Mouse (Mus musculus) layer of hippocampus, adult 2 months (tissue): ENCODE measurements at regions not wholly inside any gene's neighbourhood (a gene's known extent, or its start where the extent isn't known, plus 50 kb on each side); places are given as distances from the start of the nearest gene placed in this dataset.

Experiments
- DNase-seq, 2 experiments: peaks; one replicate each; pipeline ENCODE4 v3.0.0; 2022; ENCODE audit warnings: low spot score in 2 of 2
- H3K27ac ChIP-seq: fragments of 200-600 bp; 2 replicates; pipeline ENCODE4 v1.8.1; 2022
- H3K4me3 ChIP-seq: fragments of 200-600 bp; 2 replicates; pipeline ENCODE4 v1.8.1; 2022; ENCODE audit warnings: mild to moderate bottlenecking
- CTCF ChIP-seq: fragments of 200-600 bp; conservative IDR thresholded peaks from 2 replicates; pipeline ENCODE4 v1.8.1; 2022; ENCODE audit warnings: antibody characterized with exemption, mild to moderate bottlenecking, moderate library complexity

DNA sequence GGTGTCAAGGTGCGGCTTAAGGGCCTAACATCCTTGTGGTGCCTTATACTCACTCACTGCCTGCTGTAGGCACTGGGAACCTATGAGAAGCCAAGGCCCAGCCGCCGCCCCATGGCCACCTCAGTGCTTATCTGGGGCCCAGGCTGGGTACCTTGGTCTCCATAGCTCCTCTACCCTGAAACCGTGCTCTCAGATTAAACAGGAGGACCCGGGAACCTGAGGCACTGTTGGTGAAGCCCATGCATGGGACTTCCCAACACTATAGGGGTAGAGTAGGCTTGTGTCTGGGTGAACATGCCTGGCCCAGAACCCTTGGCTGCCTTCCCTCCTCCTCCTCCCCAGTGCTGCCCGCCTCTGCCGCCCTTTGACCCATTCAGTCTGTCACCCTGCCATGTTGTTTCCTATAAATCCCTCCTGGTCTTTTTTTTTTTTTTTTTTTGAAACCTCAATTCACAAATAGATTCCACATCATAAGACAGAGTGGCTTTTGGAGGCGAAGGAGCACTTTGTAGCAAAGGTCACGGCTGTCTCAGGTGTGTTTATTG is 109.4 kb upstream of the Tmem189 start:
- Histone ChIP-seq H3K27ac (no peak overlapping the region), H3K4me3 (no peak overlapping the region)
- DNase-seq, result no peak
- no peak for TF ChIP-seq CTCF

DNA sequence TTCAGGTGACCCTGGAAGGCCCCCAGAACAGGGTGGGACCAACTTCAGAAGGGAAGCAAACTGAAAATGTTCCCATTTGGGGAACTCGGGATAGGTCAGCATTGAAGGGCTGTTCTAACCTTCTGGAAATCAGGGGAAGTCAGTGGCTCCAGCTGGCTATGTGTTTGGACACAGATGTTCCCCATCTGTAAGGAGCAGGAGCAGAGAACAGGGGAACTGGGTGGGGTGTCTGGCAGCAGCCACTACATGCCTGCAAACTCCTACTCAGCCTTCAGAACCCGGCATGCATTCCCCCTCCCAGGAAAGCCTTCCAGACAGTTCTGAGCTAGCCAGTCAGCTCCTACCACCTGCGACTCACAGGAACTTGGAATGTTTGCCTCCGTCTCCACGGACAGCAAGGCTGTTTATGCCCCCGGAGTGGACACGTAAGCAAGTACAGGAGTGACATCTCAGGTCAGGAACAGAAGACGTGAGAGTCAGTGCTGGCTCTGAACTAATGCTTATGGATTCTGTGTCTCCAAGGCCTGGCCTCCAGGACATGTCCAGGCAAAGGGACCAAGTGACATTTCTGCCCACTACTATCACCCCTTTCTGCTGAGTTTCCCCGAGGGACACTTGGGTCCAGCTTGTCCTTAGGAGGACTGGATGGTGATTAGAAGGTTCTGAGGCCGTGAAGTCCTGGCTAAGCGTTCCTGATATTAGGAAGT is 108.6 kb upstream of the Tmem189 start:
- TF ChIP-seq CTCF, result no peak

DNA sequence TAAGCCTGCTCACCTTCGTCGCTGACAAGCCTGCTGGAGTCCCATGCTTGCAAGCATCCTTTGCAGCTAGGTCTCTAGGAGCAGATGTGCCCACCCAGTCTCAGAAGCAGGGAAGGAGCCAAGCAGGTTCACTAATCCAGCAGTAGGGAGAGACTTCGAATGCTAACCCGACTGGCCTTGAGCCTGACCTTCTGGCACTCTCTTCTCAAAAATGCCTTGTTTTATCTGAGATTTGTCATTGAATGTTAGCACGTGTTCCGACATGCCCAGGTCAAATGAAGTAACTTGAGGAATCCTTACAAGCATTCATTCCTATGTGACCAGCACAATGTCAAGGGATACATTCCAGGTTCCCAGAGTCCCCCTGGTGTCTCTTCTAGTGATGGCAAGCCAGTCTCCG is 105.9 kb upstream of the Tmem189 start:
- Histone ChIP-seq H3K4me3 (no peak overlapping the region), H3K27ac (no peak overlapping the region)
- DNase-seq, result no peak
- TF ChIP-seq CTCF, result 0 out of 2 replicates have a peak, but pooled peaks have one; percentile 5

More for the DNA sequence above, 108.6 kb upstream of the Tmem189 start:
- Histone ChIP-seq H3K27ac (no peak overlapping the region), H3K4me3 (no peak overlapping the region)
- no peak for DNase-seq

DNA sequence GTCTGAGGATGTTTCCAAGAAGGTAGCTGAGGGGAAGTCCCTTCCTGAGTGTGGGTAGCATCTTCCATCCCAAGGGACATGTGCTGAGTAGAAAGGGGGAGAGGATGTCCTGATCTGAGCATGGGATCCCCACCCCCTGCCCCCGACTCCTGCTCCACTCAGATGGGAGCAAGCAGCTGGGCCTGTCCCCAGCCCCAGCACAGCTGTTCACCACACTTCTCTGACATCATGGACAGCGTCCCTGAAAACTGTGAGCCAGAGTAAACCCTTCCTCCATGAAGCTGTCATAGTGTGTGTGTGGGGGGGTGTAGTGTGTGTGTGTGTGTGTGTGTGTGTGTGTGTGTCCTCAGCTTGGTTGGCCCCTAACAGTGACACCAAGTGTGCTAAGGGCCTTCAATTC is 104.3 kb upstream of the Tmem189 start:
- Histone ChIP-seq H3K4me3 (no peak overlapping the region), H3K27ac (no peak overlapping the region)
- no peak for DNase-seq
- no peak for TF ChIP-seq CTCF

DNA sequence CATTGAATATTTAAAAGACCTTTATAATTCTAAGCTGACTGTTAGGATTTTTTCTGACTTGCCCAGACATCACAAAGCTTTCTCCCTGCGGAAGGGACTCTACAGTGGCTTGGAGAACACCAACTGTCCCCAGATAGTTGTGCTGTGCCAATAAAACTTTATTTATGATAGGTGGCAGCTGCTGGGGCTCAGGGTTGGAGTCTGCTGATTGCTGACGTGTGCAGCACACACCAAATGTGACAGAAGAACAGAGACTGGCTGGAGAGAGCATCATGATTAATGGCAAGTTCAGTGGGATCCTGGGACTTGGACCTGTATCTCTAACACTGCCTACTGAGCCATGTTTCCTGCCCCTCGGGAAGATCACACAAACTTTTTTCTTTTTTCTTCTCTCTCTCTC is 103.1 kb upstream of the Tmem189 start:
- TF ChIP-seq CTCF, result no peak
- H3K27ac ChIP-seq, result no peak overlapping the region
- DNase-seq, result no peak
- H3K4me3 ChIP-seq, result no peak overlapping the region

DNA sequence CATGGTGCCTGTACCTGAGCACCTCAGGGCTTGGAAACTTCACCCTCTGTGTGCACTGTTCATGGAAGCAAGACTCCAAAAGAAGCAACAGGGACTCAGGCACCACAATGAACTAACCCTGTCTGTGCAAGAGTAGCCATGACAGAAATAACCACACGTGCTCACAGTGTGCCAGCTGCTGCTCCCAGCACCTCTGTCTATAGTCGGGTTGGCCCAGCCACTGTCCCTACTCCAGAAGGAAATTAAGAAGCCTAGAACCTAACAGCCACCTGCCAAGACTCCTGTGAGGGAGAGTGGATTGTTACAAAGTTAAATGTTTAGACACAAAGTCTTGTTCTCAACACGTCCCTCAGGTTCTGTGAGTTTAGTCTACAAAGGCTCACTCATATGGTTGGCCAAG is 102.7 kb upstream of the Tmem189 start:
- no peak overlapping the region for H3K27ac ChIP-seq
- no peak for DNase-seq
- no peak for TF ChIP-seq CTCF
- H3K4me3 ChIP-seq, result no peak overlapping the region

DNA sequence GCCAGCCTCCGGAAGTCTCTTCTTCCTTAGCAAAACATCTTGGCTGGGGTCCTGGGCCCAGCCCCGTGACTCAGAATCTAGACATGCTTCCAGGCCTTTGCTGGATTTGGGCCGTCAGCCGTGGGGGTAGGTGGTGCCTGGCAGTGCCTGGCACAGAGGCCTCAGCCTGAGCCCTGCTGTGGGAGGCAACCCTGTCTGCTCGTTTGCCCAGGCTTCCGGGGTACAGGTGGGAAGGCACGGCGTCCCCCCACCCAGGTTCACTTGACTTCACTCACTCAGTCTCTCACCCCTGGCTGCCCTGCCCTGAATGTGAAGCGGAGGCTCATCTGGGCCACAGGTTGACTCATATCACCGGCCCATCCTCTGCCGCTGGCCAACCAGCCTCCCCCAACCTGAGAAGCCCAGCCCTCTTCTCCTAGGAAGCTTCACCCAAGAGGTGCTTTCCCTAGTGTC is 99.9 kb upstream of the Tmem189 start:
- H3K4me3 ChIP-seq, result no peak overlapping the region
- H3K27ac ChIP-seq, result no peak overlapping the region
- no peak for TF ChIP-seq CTCF
- no peak for DNase-seq

DNA sequence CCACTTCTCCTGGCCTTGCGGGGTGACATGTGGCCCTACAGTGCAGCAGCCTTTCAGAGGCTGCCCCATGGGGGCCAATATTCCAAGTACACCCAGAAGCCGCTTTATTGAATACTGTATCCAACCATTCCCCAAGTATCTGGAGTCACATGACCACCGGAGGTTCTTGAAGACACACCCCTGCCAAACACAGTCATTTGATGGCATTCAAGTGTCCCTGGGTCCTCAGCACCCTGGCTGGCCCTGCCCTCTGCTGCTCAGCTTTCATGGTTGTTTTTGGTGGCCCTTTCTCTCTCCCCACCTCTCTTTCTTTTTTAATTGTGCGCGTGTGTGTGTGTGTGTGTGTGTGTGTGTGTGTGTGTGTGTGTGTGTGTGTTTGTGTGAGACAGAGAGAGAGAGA is 97.3 kb upstream of the Tmem189 start:
- TF ChIP-seq CTCF, result no peak
- Histone ChIP-seq H3K4me3 (no peak overlapping the region), H3K27ac (no peak overlapping the region)
- DNase-seq, result no peak

DNA sequence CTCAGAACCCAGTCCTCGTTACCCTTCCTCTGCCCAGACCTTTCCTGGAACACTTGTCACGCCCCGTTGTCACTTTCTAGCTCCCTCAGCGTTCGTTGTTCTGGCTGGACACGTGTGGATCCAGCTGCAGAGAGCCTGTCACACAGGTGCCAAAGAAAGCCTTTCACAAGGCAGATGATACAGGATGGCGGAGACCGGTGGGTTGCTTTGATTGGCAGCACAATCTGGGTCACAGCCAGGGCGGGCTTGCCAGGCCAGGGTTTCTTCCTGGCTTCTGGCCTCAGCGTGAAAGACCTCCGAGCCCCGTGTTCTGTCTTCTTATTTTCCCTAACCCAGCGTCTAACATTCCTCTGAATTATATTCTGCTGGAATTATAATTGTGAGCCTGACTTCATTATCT is 94.7 kb upstream of the Tmem189 start:
- Histone ChIP-seq H3K27ac (no peak overlapping the region), H3K4me3 (no peak overlapping the region)
- DNase-seq, result no peak
- TF ChIP-seq CTCF, result no peak

DNA sequence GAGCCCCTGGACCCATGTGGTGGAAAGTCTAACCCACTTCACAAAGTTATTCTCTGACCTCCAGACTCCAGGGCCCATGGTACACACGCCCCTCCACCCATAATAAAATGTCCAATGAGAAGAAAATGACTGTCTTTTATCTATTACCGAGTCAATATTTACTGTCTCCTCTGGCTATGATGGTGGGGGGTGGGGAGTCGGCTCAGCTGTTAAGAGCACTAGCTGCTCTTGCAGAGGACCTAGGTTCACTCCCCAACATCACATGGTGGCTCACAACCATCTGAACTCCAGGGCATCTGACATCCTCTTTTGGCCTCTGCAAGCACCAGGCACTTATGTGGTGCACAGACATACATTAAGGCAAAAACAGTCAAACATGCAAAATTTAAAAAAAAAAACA is 93.8 kb upstream of the Tmem189 start:
- no peak for DNase-seq
- TF ChIP-seq CTCF, result no peak
- no peak overlapping the region for H3K27ac ChIP-seq
- no peak overlapping the region for H3K4me3 ChIP-seq

DNA sequence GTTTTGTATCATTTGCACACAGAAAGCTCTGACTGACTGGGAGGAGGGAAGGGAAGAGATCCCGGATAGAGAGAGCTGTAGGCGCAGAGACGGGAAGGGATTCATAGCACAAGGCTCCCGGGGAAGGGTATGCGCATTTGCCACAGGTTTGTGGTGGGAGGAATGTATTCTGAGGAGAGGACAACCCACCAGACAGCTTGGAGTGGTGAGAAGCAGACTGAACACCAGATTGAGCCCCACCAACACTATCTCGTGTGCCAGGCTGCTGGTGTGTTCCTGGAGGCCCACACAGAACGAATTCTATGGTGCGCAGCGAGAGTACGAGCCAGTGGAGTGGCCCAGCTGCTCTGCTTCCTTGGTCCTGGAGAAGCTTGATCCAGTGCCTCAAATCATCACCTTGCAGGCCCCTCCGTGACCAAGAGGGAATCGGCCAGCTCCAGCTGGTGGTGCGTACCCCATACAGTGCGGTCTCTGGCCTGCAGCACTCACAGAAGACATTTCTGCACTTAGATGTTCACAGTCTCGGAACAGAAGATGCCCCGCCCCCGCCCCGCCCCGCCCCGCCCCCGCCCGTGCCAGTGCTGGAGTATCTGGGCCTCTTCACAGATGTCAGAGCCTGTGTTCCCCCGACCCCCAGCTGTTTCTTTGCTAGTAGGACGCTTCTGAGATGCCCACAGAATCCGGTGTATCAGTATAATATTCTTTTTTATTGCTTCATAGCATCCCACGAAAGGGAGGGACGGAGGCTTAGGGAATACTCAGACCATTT is 92.8 kb upstream of the Tmem189 start:
- DNase-seq, result peak; percentile 88 to 95
- H3K4me3 ChIP-seq, result no peak overlapping the region
- no peak for TF ChIP-seq CTCF
- peak overlapping the region; percentile 81 for H3K27ac ChIP-seq

DNA sequence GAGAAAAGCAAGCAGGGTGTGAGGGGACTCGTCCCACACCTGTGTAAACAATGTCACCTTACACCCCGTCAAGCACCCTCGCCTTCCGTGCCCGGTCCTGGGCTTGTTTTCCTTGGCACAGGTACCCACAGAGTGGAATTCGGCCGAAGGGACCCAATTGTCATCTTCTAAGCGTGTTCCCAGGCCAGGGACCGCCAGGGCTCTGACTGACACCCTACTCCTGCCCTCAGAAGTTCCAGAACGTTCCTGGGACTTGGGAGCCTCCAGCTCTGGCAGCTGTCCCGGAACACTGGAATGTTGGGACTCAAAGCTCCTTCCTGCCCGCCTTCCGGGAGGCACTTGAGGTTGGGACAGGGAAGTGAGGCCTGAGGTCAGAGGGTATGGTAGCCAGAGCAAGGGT is 91.9 kb upstream of the Tmem189 start:
- H3K4me3 ChIP-seq, result no peak overlapping the region
- peak overlapping the region; percentile 81 for H3K27ac ChIP-seq
- no peak for TF ChIP-seq CTCF
- DNase-seq, result no peak

DNA sequence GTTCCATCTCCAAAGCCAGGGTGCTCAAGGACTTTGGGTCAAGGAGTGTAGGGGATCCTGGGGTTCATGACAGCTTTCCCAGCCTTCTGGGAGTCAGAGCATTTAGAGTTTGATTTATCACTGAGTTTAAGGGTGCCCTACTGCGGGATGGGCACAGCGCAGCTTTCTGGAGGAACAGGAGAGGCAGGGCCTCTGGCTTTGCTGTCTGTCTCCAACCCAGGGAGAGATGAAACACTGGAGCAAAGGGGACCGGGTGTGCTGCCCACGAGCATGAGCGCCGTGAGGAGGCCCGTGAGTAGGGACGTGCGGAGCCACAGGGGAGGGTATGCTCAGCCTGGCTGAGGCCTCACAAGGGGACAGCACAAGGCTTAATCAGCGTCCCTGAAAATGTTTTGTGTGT is 89.1 kb upstream of the Tmem189 start:
- H3K27ac ChIP-seq, result no peak overlapping the region
- no peak overlapping the region for H3K4me3 ChIP-seq
- no peak for TF ChIP-seq CTCF
- DNase-seq, result no peak

DNA sequence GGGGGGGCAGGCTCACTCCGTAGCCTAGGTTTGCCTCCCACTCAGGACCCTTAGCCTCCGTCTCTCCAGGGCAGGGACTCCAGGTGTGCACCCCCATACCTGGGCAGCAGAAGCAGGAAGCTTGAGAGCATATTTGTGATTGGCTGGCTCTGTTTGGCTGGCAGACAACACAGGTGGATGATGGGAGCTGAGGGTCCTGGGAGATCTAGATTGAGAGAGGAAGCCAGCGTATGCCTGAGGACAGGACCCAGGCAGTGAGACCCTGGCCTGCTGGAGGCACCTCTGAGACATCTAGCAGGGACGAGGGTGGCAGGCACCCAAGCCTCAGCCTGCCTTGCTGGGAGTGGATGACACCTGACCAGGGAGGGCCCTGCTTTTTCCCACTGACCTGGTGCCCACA is 88.6 kb upstream of the Tmem189 start:
- TF ChIP-seq CTCF, result no peak
- H3K27ac ChIP-seq, result no peak overlapping the region
- H3K4me3 ChIP-seq, result no peak overlapping the region; the same call in 1 of the 2 replicates
- no peak for DNase-seq
